In the genomic region with DNA sequence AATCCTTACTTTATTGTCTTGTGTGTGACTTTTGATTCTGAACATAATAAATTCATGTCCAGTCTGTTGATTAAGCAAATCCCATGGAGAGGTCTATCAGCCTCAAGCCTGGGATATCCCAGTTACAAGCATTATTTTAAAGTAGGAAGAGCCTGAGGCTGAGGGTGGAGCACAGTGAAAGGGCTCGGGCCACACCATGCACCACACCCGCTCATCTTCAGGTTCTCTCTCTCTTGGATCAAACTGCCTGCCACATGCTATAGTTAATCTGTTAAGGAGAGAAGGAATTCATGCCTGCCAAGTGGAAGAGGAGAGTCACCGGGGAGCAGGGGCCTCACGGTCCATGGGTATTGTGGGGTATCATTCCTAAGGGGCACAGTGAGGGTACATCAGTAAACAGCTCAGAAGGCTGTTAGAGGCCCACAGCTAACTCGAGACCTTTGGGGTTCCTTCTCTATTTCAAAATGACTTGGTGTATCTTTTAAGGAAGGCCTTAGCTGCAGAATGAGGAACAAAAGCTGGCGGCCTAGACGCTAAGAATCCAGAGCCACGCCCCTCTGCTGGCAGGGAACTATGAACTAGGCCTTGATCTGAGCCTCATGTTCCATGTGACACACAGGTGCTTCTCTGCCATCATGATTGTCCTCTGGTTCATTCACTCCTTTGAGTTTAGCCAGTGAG, we compare ENCODE assay signal across 8 mouse cellular contexts. TPM values are rescaled to one million over a fixed set of nuclear protein-coding genes. Genes with fewer than 3 reads are reported as not detected.
DNase-seq lines count a peak whose midpoint lies in the region; ATAC-seq lines count a peak whose summit lies in the region.

No protein-coding gene starts in this region.

- no peak overlapping the region for H3K4me2 ChIP-seq in forebrain, embryonic 12.5 days
- H3K4me2 ChIP-seq in hindbrain, embryonic 16.5 days (ENCODE audit: low read length): no peak overlapping the region

- H3K27me3 ChIP-seq in forebrain, embryonic 12.5 days: no peaks in the 10 kb centered on the region
- no peaks in the 10 kb centered on the region for H3K27me3 ChIP-seq in hindbrain, embryonic 16.5 days (replicated peaks; ENCODE audit: control insufficient read depth, insufficient read depth, low read length)

- ATAC-seq in CD4-positive, CD25-positive, alpha-beta regulatory T cell, adult 4 months: no peak
- no peak for ATAC-seq in forebrain, embryonic 12.5 days (ENCODE audit: low FRiP score)
- ATAC-seq in hindbrain, embryonic 16.5 days: no peak

- 77% methylated on average over 8 of the region's 8 CpGs for WGBS in forebrain, embryonic 12.5 days
- WGBS in hindbrain, embryonic 16.5 days: 79% methylated on average over 8 of the region's 8 CpGs

- no peak overlapping the region for H3K9ac ChIP-seq in forebrain, embryonic 12.5 days
- no peak overlapping the region for H3K9ac ChIP-seq in hindbrain, embryonic 16.5 days (ENCODE audit: low read depth, low read length)

- no peak overlapping the region for H3K4me3 ChIP-seq in forebrain, embryonic 12.5 days (replicated peaks)
- H3K4me3 ChIP-seq in hindbrain, embryonic 16.5 days (ENCODE audit: low read length): no peak overlapping the region

- H3K9me3 ChIP-seq in forebrain, embryonic 12.5 days: no peaks in the 10 kb centered on the region
- H3K9me3 ChIP-seq in hindbrain, embryonic 16.5 days (ENCODE audit: control insufficient read depth, low read length): no peaks in the 10 kb centered on the region

- peak; percentile 27 for DNase-seq in CD4-positive, CD25-positive, alpha-beta regulatory T cell, adult 2 months (ENCODE audit: low read depth, low spot score)
- DNase-seq in right cerebral cortex, adult 18-20 months: peak; percentile 13
- DNase-seq in right cerebral cortex, postnatal 4 days: no peak
- DNase-seq in lung, postnatal 36 days: peak; percentile 79
- peak; percentile 63 for DNase-seq in thymus, postnatal 25 days

- H3K27ac ChIP-seq in forebrain, embryonic 12.5 days: no peak overlapping the region
- no peak overlapping the region for H3K27ac ChIP-seq in hindbrain, embryonic 16.5 days (ENCODE audit: low read depth, low read length)

- H3K4me1 ChIP-seq in forebrain, embryonic 12.5 days: peaks cover 8% of the 10 kb centered on the region
- H3K4me1 ChIP-seq in hindbrain, embryonic 16.5 days (ENCODE audit: control insufficient read depth, insufficient read depth, low read depth, low read length): peaks cover 3% of the 10 kb centered on the region; the same call in 1 of the 2 replicates

- H3K36me3 ChIP-seq in forebrain, embryonic 12.5 days (replicated peaks): no peaks in the 10 kb centered on the region
- H3K36me3 ChIP-seq in hindbrain, embryonic 16.5 days (ENCODE audit: control insufficient read depth, insufficient read depth, low read length): no peaks in the 10 kb centered on the region

RNA-seq across cellular contexts. Expression of a gene that starts 39.0 kb away (rescaled TPM):
- 100 to 1,000 TPM; 145 to 167 TPM for polyA plus RNA-seq in CD4-positive, CD25-positive, alpha-beta regulatory T cell, adult 4 months (2017; shearing (Covaris generic))
- 2.6 and 3.8 TPM in 2 replicates for polyA plus RNA-seq in forebrain, embryonic 12.5 days (2016; fragmentation: Nextera tagmentation; extraction: Ambion mirVana)
- polyA plus RNA-seq in hindbrain, embryonic 16.5 days (2015; fragmentation: Nextera tagmentation; extraction: Ambion mirVana): 3.2 and 3.7 TPM in 2 replicates

Comparison
In these comparisons a context has a peak if more than half of its experiments do, and no peak if none do; other contexts are left out.
1. RNA of a gene that starts 39.0 kb away (polyA plus RNA-seq): 145 to 167 TPM in CD4-positive, CD25-positive, alpha-beta regulatory T cell, adult 4 months; 2.6 to 3.8 TPM in forebrain, embryonic 12.5 days and 3.2 to 3.7 TPM in hindbrain, embryonic 16.5 days; every median in the first group is over 10 times any median in the second.